Mouse (Mus musculus): ENCODE measurements around the gene Hoxb9. TPM values are rescaled to one million over a fixed set of nuclear protein-coding genes. Genes with fewer than 3 reads are reported as not detected.

Hoxb9 gene
- total and polyA plus RNA-seq, 2 experiments from 2014 or later = not detected

DNA sequence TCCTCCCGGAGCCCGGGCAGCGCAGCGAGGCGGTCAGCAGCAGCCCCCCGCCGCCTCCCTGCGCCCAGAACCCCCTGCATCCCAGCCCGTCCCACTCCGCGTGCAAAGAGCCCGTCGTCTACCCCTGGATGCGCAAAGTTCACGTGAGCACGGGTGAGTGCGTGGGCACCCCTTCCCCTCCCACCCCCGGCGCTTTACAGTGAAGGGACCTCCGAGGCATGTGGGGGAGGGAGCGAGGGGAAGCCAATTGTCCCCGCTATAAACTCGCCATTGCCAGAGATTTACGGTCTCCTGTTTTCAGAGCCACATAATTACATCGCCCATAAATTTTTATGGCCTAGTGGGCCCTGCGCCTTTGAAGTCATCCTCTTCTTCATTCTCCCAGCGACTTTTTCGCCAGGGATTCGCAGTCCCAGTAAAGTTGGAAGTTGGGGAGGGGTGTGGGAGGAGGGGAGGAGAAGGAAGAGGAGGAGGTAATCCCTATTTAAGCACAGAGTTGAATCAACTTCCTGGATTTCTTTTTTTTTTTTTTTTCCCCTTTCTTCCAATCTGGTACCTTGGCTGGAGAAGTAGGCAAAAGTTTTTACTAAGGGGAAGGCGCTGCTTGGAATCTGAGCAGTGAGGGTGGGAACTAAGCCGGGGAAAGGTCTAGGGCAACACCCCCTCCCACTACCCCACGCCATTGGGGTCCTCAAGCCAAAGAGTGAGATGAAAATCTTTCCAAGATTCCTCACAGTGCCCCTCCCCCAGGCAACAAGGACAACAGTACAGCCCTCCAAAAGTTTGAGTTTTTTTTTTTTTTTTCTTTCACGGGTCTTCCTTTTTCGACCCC is 48.0 kb downstream of the Hoxb9 start:
- 2% methylated on average over 34 of the region's 34 CpGs for WGBS

DNA sequence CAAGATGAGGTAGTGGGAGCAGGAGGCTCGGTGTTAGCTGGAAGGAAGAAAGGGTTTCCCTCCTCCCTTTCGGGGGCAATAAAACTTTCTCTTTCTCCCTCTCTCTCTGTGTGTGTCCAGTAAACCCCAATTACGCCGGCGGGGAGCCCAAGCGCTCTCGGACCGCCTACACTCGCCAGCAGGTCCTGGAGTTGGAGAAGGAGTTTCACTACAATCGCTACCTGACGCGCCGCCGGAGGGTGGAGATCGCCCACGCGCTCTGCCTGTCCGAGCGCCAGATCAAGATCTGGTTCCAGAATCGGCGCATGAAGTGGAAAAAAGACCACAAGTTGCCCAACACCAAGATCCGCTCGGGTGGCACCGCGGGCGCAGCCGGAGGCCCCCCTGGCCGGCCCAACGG is 48.7 kb downstream of the Hoxb9 start:
- Histone ChIP-seq H3K4me1 (ENCODE audit: insufficient read depth, low read length) (no peaks in the 10 kb centered on the region), H3K36me3 (ENCODE audit: insufficient read depth, low read length) (no peaks in the 10 kb centered on the region), H3K4me2 (ENCODE audit: low read depth, low read length) (peak overlapping the region; percentile 56), H3K27ac (peak overlapping the region; percentile 85), H3K9ac (replicated peaks; ENCODE audit: low read length) (peak overlapping the region; percentile 18), H3K27me3 (ENCODE audit: insufficient read depth, low read length) (peaks cover 73% of the 10 kb centered on the region), H3K9me3 (ENCODE audit: low read length) (no peaks in the 10 kb centered on the region), H3K4me3 (ENCODE audit: low read length) (peak overlapping the region; percentile 35)
- ATAC-seq = no peak; the same call in 1 of the 2 replicates
- DNase-seq (ENCODE audit: low spot score) = no peak
- WGBS = 1% methylated on average over 29 of the region's 29 CpGs
- no peak for TF ChIP-seq CTCF (IDR thresholded peaks at IDR 0.05; ENCODE audit: low read depth)

More for the DNA sequence above, 48.0 kb downstream of the Hoxb9 start:
- Histone ChIP-seq H3K9ac (replicated peaks; ENCODE audit: low read length) (peak overlapping the region; percentile 60), H3K4me1 (ENCODE audit: insufficient read depth, low read length) (no peaks in the 10 kb centered on the region), H3K36me3 (ENCODE audit: insufficient read depth, low read length) (no peaks in the 10 kb centered on the region), H3K27me3 (ENCODE audit: insufficient read depth, low read length) (peaks cover 71% of the 10 kb centered on the region), H3K4me2 (ENCODE audit: low read depth, low read length) (peak overlapping the region; percentile 56), H3K27ac (peak overlapping the region; percentile 85), H3K9me3 (ENCODE audit: low read length) (no peaks in the 10 kb centered on the region), H3K4me3 (ENCODE audit: low read length) (peak overlapping the region; percentile 35)
- TF ChIP-seq CTCF (IDR thresholded peaks at IDR 0.05; ENCODE audit: low read depth) = no peak
- ATAC-seq (0 out of 2 replicates have a peak, but pooled peaks have one; percentile 31), DNase-seq (ENCODE audit: low spot score) (no peak)

DNA sequence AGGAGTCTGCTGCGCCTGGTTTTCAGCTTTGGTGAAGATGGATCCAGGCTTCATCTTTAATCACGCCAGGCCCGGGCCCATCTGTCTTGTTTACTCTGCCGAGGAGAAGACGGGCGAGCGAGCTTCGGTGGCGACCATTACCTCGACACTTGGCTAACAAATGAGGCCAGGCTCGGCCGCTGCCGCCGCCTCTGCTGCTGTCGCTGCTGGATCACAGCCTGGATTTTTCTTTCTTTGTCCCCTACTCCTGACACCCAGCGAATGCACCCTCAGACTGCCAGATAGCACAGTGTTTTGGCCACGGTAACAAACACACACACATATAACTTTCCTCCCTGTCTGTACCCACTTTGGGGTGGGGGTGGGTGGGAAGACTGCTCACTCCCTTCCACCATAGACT is 49.4 kb downstream of the Hoxb9 start:
- Histone ChIP-seq H3K9me3 (ENCODE audit: low read length) (no peaks in the 10 kb centered on the region), H3K36me3 (ENCODE audit: insufficient read depth, low read length) (no peaks in the 10 kb centered on the region), H3K4me2 (ENCODE audit: low read depth, low read length) (peak overlapping the region; percentile 56), H3K4me3 (ENCODE audit: low read length) (peak overlapping the region; percentile 35), H3K27ac (peak overlapping the region; percentile 85), H3K27me3 (ENCODE audit: insufficient read depth, low read length) (peaks cover 73% of the 10 kb centered on the region), H3K4me1 (ENCODE audit: insufficient read depth, low read length) (no peaks in the 10 kb centered on the region), H3K9ac (replicated peaks; ENCODE audit: low read length) (peak overlapping the region; percentile 18)
- ATAC-seq (no peak), DNase-seq (ENCODE audit: low spot score) (peak; percentile 60)
- WGBS = 8% methylated on average over 17 of the region's 17 CpGs
- no peak for TF ChIP-seq CTCF (IDR thresholded peaks at IDR 0.05; ENCODE audit: low read depth)

DNA sequence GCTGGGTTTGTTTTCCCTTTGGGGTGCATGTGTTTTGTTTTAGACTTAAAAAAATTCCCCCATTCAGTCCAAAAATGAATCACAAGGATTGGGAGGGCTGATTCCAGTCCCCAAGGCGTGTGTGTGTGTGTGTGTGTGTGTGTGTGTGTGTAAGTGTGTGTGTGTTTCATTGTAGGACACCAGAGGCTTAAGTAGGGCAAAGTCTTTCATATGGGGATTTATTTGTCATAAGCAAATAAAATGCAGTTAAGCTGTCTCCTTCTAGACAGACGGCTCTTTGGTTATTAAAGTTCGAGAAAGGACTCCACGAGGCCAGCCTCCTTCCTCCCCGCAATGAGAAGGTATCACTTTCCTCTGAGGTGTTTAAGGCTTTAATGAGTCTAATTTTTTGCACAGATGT is 50.6 kb downstream of the Hoxb9 start:
- WGBS = 10% methylated on average over 5 of the region's 5 CpGs
- Histone ChIP-seq H3K9me3 (ENCODE audit: low read length) (no peaks in the 10 kb centered on the region), H3K27ac (peak overlapping the region; percentile 85; the same call in 1 of the 2 replicates), H3K4me2 (ENCODE audit: low read depth, low read length) (peak overlapping the region; percentile 56), H3K9ac (replicated peaks; ENCODE audit: low read length) (no peak overlapping the region), H3K36me3 (ENCODE audit: insufficient read depth, low read length) (no peaks in the 10 kb centered on the region), H3K4me1 (ENCODE audit: insufficient read depth, low read length) (no peaks in the 10 kb centered on the region), H3K4me3 (ENCODE audit: low read length) (no peak overlapping the region), H3K27me3 (ENCODE audit: insufficient read depth, low read length) (peaks cover 73% of the 10 kb centered on the region)
- TF ChIP-seq CTCF (IDR thresholded peaks at IDR 0.05; ENCODE audit: low read depth) = no peak
- DNase-seq (ENCODE audit: low spot score) = no peak
- ATAC-seq = no peak

DNA sequence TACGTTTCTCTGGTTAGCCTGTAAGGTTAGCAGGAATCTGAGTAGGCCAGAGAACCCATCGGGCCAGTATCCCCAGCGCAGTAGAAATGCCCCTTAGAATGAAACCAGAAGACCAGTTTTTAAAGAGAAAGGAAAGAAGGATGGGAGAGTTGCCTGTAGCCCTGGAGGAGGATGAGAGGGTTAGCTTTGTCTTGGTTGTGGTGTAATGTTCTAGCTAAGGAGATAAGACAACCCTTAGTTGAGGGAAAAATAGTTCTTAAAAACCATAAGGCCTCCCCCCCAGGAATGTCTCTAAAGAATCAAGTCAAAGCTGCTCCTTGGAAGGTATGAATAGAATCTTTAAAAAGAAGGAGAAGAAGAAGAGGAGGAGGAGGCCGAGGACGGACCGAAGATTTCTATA is 51.5 kb downstream of the Hoxb9 start:
- 3% methylated on average over 6 of the region's 6 CpGs for WGBS
- ATAC-seq = no peak
- H3K27ac ChIP-seq = peak overlapping the region; percentile 85; the same call in 1 of the 2 replicates
- H3K9ac ChIP-seq (replicated peaks; ENCODE audit: low read length) = 0 out of 2 replicates have a peak overlapping the region, but pooled peaks have one; percentile 7
- H3K27me3 ChIP-seq (ENCODE audit: insufficient read depth, low read length) = peaks cover 80% of the 10 kb centered on the region
- H3K4me1 ChIP-seq (ENCODE audit: insufficient read depth, low read length) = no peaks in the 10 kb centered on the region
- DNase-seq (ENCODE audit: low spot score) = no peak
- H3K9me3 ChIP-seq (ENCODE audit: low read length) = no peaks in the 10 kb centered on the region
- H3K4me3 ChIP-seq (ENCODE audit: low read length) = 0 out of 2 replicates have a peak overlapping the region, but pooled peaks have one; percentile 12
- no peak for TF ChIP-seq CTCF (IDR thresholded peaks at IDR 0.05; ENCODE audit: low read depth)
- H3K4me2 ChIP-seq (ENCODE audit: low read depth, low read length) = peak overlapping the region; percentile 56
- H3K36me3 ChIP-seq (ENCODE audit: insufficient read depth, low read length) = no peaks in the 10 kb centered on the region

DNA sequence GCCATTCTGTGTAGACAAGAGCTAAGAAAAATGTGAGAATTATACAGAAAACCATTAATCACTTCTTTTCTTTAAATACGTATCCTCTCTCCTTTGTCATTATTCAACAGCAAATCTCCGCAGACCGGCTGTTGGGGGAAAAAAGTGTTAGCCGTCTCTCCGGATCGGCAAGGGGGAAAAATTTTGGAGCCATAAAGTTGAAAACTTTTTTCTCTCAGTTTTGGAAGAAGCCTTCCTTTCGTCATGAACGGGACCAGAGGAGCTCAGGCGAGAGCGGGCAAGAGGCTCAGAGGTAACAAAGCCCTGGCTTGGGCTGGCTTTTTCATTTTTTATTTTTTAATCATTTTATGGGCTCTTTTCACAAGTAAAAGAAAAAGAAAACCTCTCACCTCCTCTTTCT is 51.9 kb downstream of the Hoxb9 start, which contains the start of gene Hoxb3:
Gene Hoxb3 (plus strand): TSS at position 173 of the 400 bp plus-strand sequence.
- H3K4me1 ChIP-seq (ENCODE audit: insufficient read depth, low read length) = no peaks in the 10 kb centered on the region
- peaks cover 80% of the 10 kb centered on the region for H3K27me3 ChIP-seq (ENCODE audit: insufficient read depth, low read length)
- H3K4me3 ChIP-seq (ENCODE audit: low read length) = peak within 1 kb of the TSS; percentile 17
- TF ChIP-seq CTCF (IDR thresholded peaks at IDR 0.05; ENCODE audit: low read depth) = no peak
- H3K9me3 ChIP-seq (ENCODE audit: low read length) = no peaks in the 10 kb centered on the region
- H3K27ac ChIP-seq = peak within 1 kb of the TSS; percentile 85
- DNase-seq (ENCODE audit: low spot score) (no peak), ATAC-seq (no peak)
- H3K36me3 ChIP-seq (ENCODE audit: insufficient read depth, low read length) = no peaks in the 10 kb centered on the region
- peak within 1 kb of the TSS; percentile 37; the same call in 1 of the 2 replicates for H3K9ac ChIP-seq (replicated peaks; ENCODE audit: low read length)
- peak within 1 kb of the TSS; percentile 56 for H3K4me2 ChIP-seq (ENCODE audit: low read depth, low read length)
- 13% methylated on average over 10 of the region's 10 CpGs for WGBS
